Mouse (Mus musculus): ENCODE measurements around the gene Srsf4. TPM values are rescaled to one million over a fixed set of nuclear protein-coding genes. Genes with fewer than 3 reads are reported as not detected.

Gene Srsf4
- total RNA-seq, 2 experiments from 2014 or later = 31.2 to 32.9 TPM

GRCm38 (mm10) chr4:131914891-131915469 lies 41.6 kb downstream of the Srsf4 start:
- peak in 1 of 2 experiments; percentile 18 for DNase-seq

DNA sequence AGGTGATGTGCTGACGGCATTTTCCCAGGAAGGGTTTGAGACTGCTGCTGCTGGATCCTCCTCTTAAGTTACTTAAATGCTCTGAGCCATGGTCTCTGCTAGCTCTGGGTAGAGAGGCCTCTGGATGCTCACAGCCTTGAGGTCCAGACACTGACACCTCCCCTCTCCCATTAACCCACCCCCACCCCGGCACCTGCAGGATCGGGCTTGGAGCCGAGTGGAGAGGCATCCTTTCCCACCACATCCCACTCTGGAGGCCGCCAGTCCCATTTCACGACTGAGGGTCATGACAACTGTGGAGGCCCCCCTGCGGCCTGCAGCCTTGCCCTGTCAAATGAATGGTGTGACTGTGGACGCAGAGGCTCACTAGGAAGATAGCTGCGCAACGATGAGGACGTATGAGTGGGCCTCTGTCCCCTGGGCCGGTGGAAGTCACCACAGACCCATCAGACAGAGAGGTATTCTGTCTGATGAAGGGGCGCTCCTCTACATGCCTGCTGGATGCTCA lies 42.5 kb downstream of the Srsf4 start:
- DNase-seq = no peak

DNA sequence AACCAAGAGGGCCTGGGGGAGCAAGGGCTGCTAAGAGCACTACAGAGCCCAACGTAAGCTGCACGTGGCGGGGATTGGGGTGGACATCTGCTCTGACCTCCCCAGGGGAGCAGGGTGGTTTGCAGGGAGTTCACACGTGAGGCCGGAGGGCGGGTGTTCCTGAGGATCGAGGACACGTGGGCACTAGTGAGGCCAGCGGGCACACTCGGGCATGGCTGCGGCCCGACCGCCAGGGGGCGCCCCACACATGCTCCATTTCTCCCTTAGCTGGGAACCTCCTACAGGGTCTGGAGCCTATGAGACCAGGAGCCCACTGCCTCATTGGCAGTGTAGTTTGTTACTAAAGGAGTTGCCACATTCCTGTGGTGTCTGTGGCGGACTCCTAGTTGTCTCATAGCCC lies 43.0 kb downstream of the Srsf4 start:
- DNase-seq = peak; percentile 82 to 88

DNA sequence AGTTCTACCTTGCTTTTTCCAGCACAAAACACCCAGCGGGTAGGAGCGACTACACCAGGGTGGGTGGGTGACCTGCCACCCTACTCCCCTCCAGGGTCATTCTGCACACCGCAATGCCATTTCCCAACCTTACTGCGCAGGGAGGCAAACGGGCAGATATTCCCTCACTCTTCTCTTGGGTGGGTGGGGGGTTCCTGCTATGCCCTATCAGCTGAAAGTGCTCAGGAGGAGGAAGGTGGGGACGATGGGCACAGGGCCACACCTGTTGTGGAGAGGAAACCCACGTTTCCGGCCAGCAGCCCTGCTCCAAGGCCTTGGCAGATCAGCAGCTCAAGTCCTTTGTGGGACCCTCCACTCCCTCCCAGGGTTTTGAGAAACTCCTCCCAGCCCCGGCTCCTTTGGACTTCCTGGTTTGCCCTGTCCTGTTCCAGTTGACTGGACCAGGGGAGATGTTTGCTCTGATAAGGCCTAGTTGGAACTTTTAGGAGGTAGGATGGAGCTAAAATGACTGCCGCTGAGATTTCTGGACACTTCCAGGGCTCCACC lies 43.7 kb downstream of the Srsf4 start:
- peak in 1 of 2 experiments; percentile 37 for DNase-seq

DNA sequence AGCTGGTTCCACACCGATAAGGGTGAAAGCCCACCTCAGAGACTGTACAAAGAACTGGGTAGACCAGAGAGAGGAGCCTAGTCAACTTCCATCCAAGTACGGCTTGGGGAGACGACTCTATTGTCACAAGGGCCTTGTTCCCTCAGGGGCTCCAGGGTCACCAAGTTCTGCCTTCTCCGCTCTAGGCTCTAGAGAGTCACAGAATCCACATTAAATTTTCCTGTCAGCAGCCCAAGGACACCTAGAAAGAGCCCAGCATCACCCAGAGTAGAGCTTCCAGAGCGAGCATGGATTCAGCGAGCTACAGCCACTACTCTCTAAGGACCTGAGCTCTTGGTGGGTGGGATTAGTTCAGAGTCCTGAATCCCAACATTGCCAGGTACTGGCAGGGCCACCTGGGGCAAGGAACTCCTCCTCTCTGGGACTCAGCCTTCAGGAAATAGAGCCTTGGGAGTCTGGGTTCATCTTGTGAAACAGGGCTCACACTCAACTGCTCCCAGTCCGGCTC lies 44.7 kb downstream of the Srsf4 start:
- no peak for DNase-seq

GRCm38 (mm10) chr4:131918711-131919500 lies 45.5 kb downstream of the Srsf4 start:
- peak; percentile 57 to 75 for DNase-seq

- DNase-seq = no peak
Observed at GRCm38 (mm10) chr4:131919506-131920140, 46.2 kb downstream of the Srsf4 start.

- DNase-seq = peak; percentile 76 to 77
Observed at GRCm38 (mm10) chr4:131920141-131920594, 46.8 kb downstream of the Srsf4 start.

DNA sequence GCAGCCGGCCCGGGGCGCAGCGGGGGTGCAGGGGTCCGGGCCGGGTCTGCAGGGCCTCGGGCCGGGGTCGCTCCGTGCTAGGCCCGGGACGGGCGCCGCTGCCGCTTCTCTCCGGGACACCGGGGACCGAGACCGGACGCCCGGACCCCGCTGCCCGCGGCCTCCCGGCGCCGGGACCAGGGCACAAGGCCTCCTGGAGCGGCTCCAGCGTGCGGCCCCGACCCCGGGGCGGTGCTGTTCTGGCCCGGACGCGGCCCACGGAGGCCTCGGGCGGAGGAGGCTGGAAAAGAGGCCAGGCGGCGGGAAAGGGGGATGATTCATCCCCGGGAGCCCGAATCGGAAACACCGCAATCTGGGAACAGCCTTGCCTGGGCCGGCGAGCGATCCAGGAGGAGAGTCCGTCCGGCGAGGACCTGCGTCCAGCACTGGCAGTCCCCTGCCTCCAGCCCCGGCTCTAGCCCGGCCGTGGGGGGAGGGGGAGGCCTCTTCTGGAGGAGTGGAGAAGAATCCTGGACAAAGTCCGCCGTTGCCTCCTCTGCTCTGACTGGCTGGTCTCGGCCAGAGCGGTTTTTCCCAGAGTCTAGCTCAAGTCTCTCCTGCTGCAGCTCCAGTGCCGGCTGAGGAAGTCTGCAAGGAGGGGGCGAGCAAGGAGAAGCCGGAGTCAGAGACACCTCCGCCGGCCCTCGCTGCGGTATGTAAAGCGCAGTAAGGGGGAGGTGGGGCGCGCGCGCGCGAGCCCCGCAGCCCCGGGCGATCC lies 47.4 kb downstream of the Srsf4 start:
- peak; percentile 74 to 75 for DNase-seq

GRCm38 (mm10) chr4:131921461-131922346 lies 48.3 kb downstream of the Srsf4 start, which contains the start of gene Tmem200b:
Gene Tmem200b, plus strand, starts transcription at chr4:131921771.
- peak in 1 of 2 experiments; percentile 41 for DNase-seq

GRCm38 (mm10) chr4:131922404-131922803 lies 49.0 kb downstream of the Srsf4 start:
- DNase-seq = peak in 1 of 2 experiments; percentile 12

DNA sequence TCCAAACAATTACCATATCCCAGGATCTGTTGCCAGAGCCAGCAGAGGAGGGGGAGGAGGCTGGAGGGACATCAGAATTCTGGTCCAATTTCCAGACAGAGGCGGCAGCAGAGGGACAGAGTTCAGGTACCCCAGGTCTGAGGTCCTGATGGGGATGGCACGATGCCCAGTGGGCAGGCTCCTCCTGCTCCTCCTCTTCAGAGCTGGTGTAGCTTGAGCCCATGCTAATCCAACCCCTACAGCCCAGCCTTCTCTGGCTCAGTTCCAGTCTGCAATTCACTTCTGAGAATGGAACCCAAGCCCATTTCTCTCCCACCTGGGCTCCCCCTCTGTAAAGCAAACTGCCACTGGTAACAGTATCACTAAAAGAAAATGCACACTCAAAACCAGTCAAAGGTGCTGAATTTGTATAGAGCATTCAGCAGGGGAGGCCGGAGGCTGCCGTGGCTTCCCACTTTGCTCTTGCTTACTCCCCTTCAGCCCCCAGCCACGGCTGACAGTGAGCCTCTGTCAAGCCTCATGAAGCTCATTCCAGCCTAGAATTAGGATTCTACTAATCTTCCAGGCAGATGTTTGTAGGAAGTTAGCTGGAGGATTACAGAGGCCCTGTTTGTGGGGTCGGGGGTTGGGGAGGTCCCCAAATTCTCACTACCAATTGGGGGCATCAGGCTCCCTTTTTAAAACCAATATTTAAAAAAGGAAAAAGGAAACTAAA lies 50.8 kb downstream of the Srsf4 start:
- no peak for DNase-seq

DNA sequence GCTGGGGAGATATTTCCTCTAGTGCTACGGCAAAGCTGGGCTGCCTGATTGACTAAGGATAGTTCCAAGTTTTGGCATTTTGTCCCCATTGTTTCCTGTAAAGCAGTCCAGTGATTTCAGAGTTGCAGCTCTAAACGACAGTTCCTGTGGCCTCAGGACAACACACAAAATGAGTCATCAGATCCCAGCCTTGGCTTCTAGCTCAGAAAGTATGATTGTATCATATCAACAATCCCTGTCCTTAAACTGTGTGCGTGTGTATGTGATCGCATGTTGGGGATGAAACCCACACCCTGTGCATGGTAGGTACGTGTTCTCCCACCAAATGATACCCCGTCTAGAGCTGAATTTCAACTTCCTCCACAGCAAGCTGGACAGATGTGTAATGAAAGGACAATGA lies 55.7 kb downstream of the Srsf4 start:
- DNase-seq = peak in 1 of 2 experiments; percentile 15

DNA sequence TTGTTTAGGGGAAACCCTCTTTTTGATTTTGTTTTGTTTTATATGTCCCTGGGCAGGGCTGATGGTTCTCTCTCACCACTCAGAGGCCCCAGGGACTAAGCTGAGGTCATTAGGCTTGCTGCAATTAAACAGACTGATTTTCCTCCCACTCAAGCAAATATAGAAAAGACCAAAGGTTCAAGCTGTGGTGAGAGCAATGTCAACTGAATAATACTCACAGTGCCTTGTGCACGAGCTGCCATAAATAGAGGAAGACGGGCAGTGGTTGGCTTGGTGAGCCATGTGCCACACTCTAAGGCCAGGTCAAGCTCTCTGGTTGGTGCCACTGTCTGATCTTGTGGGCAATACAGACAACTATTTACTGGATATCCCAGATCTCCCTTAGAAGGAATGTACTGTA lies 66.0 kb downstream of the Srsf4 start:
- no peak for DNase-seq

DNA sequence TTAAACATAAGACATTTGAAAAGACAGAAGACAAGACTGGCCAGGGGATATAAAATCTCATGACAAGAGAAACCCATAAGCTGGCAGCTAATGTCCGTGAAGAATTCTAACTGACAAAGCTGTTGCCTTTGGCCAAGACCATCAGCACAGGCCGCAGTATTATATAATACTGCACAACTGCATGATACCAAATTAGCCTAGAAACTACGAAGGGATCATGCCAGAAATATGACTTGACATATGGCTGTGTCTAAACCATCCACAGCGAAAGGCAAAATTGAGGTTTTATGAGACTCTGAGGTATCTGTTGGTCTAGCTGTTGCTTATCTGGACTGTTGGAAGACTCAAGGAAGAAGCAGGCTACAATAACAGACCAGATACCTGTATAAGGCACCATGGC lies 67.4 kb downstream of the Srsf4 start:
- DNase-seq = no peak

- DNase-seq = no peak
Observed at GRCm38 (mm10) chr4:131947848-131948247, 74.4 kb downstream of the Srsf4 start.

GRCm38 (mm10) chr4:131949903-131950302 lies 76.5 kb downstream of the Srsf4 start:
- DNase-seq = no peak

GRCm38 (mm10) chr4:131950657-131951056 lies 77.2 kb downstream of the Srsf4 start:
- DNase-seq = no peak

Data from heart, adult 18-20 months (tissue).